15 mouse cellular contexts compared by ENCODE assay signal in genomic region chr2:27067124-27067523, GRCm38 (mm10). TPM values are rescaled to one million over a fixed set of nuclear protein-coding genes. Genes with fewer than 3 reads are reported as not detected.
"Had no signal": no experiment of that assay in that cellular context is flagged by ENCODE, and none has a peak within 500 bp of the region (broad histone marks: within the 10 kb centered on the region; RNA-seq: fewer than 3 reads in every experiment).

No protein-coding gene starts in this region.

- H3K27me3 ChIP-seq: midbrain, embryonic 15.5 days; neural tube, embryonic 12.5 days; stomach, embryonic 15.5 days had no signal

- H3K9me3 ChIP-seq: liver, embryonic 12.5 days; midbrain, embryonic 15.5 days; neural tube, embryonic 12.5 days; stomach, embryonic 15.5 days had no signal

- H3K4me1 ChIP-seq: liver, embryonic 12.5 days had no signal

- H3K36me3 ChIP-seq: liver, embryonic 12.5 days; midbrain, embryonic 15.5 days; neural tube, embryonic 12.5 days; stomach, embryonic 15.5 days had no signal

- H3K4me2 ChIP-seq: liver, embryonic 12.5 days; lung, embryonic 14.5 days; midbrain, embryonic 11.5 days; midbrain, embryonic 15.5 days; neural tube, embryonic 12.5 days; stomach, embryonic 15.5 days had no signal

- DNase-seq: lung, adult 18-20 months; lung, embryonic 14.5 days; lung, postnatal 10 days; lung, postnatal 4 days; right cerebral cortex, postnatal 14 days; thymus, adult 2 months; thymus, postnatal 36 days had no signal

- H3K4me3 ChIP-seq: liver, embryonic 12.5 days; midbrain, embryonic 15.5 days; neural tube, embryonic 12.5 days; stomach, embryonic 15.5 days had no signal

- ATAC-seq: liver, embryonic 12.5 days; midbrain, embryonic 15.5 days had no signal

- H3K27ac ChIP-seq: liver, embryonic 12.5 days; liver, embryonic 14.5 days; midbrain, embryonic 15.5 days; neural tube, embryonic 12.5 days; stomach, embryonic 15.5 days; stomach, postnatal 0 days had no signal

- H3K9ac ChIP-seq: liver, embryonic 12.5 days; liver, embryonic 14.5 days; lung, embryonic 14.5 days; midbrain, embryonic 15.5 days; neural tube, embryonic 12.5 days; stomach, embryonic 15.5 days had no signal

RNA-seq across cellular contexts. Expression of gene Mymk, which starts 4.9 kb away (rescaled TPM):
- polyA plus RNA-seq: liver, embryonic 14.5 days; midbrain, embryonic 11.5 days; testis, adult 2 months had no signal
